Mouse (Mus musculus) liver, adult 2 months (tissue): Measurements from ENCODE around the gene Hist1h2ac.

ENCODE experiments used
- CTCF ChIP-seq: fragments of 200-500 bp; IDR thresholded peaks from 2 replicates; pipeline ENCODE4 v1.5.1; 2011; ENCODE audit warnings: low read depth, low read length, control low read depth
- POLR2A ChIP-seq: fragments of 200-500 bp; IDR thresholded peaks from 2 replicates; pipeline ENCODE4 v1.6.1; 2011; ENCODE audit warnings: low read length, control low read depth; ENCODE audit not compliant: insufficient read depth; ENCODE audit errors: extremely low read depth

GRCm38 (mm10) chr13:23688956-23689355, 5.2 kb upstream of the Hist1h2ac start:
- TF ChIP-seq POLR2A (no peak), CTCF (no peak)
